Mouse (Mus musculus): ENCODE data around the gene Rbm41.

Rbm41 gene

DNA sequence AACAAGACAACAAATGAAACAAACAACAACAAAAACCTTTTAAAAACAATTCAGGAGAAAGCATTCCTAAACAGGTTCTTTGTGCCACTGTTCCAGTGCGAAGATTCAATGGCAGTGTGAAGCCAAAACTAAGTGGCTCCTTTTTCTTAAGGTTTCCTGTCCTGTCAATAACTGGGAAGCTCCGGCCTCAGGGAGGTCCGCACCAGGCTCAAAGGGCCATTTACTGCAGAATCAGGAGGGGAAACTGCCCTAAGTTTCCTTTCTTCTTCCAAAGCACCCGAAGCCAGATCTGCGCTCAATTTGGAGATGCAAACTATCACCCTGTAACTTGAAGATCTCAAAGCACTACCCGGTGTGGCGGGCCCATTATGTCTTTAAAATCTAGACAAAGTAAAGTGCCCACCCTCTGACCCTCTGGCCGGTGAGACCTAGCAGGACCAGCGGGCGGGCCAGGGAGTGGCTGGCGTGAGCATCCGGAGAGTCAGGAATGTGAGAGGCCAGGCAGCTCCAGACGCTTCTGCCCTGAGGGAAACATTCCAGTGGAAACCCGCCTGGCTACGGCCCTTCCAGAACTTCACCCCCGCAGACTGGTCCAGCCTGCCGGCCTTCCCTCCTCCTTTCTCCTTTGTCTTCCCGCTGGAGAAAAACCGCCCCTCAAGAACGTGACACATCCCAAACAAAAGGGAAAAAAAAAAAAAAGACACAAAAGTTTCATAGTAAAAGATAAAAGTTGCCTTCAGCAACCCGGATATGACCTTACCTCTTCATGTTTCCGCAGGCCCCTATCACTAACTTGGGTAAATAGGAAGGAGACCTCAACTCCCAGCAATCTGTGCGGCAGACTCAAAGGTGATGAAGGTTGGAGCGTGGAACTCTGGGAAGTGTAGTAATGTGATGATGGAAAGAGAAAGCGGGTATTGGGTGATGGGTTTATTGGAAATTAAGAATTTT is at the start of gene Rbm41:
Rbm41 (minus strand) TSS at position 856 of the 951 bp plus-strand sequence.
- DNase-seq: peak; percentile 95

DNA sequence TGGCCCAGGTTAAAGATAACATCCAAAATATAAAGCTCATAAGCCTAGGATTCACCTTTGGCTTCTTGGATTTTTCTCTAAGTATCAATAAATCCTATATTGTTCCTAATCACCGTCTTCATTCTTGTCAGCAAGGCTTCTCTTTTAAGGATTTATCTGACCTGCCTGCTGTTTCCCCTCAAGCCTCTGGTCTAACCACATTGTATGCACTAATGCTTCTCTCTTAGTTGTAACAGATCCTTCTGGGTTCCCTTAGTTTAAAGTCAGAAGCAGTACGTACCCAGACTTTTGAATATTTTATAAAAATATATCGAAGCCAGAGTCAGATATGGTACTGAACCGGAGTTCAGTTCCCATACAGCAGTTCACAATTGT is 283 bp upstream of the Rbm41 start:
- no peak for DNase-seq

DNA sequence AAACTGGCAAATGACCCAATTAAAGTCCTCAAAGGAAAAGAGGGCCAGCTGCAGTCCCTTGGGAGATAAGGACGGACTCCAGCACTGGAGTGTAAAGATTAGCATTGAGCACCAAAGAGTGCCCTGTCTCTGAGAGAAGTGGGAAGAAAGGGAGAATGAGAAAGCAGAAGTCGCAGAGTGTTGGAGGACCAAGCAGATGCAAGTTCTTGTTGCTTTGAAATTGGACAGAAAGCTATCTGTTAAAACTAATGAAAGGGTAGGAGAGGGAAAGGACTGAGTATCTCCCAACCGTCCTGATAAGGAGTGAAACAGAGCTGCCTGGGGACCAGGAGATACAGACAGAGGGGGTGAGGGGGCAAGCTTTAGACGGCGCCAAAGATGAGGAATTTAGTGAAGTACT is 16.3 kb downstream of the Rbm41 start:
- no peak for DNase-seq

DNA sequence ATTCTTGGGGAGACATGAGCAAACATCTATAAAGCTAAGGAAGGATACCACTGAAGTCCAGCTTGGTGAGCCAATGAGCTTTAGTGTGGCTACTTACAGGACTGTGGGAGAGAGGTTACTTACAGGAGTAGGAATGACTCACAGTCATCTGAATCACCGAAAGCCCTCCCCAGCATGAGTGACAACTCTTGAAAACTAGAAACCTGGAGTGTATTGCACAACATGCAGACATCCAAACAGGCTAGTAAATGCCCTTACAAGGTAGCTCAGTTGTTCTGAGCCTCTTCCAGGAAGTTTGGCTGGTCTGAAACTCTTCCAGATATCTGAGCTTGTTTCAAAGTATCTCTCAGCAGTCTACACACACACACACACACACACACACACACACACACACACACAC is 64.9 kb downstream of the Rbm41 start:
- no peak for DNase-seq

DNA sequence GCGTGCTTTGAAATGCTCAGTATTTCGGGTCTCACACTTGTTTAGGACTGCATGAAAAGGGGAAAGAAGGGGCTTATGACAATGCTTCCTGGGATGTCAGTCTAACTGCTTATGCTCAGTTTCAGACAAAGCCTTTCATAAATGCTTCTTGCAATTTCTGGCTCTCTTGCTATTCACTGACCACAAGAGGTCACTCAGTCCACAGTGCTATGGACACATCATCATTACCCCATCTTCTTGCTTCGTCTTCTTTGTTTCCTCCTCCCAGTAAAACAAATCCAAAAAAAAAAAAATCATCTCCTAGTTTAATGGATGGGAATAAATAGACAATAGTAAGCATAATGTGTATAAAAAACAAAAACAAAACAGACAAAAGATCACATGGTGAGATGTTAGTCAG is 65.9 kb downstream of the Rbm41 start:
- no peak for DNase-seq

DNA sequence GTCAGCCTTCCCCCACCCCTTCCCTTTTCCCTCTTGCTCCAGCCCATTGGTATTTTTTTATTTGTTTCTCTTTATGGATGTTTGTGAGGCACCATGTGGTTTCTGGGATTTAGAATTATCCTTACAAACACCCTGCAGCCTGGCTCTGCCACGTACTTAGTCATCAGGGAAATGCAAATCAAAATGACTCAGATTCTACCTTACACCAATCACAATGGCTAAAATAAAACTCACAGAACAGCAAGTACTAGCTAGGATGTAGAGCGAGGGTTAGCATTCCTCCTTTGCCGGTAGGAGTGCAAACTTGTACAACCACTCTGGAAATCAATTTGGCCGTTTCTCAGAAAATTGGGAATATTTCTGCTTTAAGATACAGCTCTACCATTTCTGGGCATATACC is 77.8 kb downstream of the Rbm41 start:
- no peak for DNase-seq

DNA sequence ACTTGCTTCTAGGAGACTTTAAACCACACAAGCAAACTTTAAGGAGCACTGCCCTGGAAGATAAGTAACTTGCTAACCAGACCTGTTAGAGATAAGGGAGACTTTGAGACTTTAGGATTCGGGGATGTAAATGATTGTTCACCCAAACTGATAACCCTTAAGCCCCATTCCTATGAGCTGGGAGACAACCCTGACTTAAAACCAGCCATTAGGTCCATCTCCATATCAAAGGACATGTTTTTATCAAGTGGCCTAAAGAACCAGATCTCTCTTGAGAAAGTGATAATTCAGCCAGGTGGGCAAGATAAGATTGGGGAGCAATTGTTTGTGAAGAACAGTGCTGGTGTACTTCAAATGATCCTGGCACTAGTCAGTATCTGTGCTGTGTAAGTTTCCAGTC is 107.0 kb downstream of the Rbm41 start:
- no peak for DNase-seq

DNA sequence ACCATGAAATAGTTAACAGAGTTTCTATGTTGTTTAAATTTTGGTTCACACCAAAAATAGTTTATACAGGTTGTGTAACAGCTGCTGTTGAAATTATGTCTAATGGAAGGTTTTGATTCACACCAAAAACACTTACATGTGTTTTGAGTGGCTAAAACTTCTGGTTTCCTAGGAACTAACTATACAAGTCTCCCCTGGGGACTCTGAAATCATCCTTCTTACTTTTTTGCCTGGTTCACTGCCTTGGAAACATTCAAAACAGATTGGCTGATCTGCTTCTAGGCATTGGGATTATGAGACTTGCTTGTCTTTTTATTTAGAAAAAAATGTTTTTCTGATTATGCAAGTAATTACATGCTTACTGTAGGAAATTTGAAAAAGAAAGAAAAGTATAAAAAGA is 115.2 kb downstream of the Rbm41 start:
- DNase-seq: no peak

DNA sequence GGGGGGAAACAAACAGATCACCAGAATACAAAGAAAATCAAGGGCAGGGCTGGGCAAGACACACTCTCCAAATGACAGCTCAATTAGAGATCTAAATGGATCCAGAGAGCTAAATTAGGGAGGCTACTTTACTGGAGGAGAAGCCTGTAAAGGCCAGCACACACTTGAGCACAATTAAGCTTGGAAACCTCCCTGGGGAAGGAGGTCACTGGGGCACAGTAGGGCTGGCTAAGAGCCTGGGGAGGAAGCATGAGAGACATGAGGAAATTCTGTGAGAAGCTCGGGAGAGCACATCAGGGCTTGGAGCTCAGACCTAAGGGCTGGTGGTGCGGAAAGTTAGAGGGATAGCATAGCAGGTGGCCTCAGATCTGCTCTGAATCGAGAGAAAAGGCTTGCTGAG is 120.5 kb downstream of the Rbm41 start:
- DNase-seq: peak; percentile 88

DNA sequence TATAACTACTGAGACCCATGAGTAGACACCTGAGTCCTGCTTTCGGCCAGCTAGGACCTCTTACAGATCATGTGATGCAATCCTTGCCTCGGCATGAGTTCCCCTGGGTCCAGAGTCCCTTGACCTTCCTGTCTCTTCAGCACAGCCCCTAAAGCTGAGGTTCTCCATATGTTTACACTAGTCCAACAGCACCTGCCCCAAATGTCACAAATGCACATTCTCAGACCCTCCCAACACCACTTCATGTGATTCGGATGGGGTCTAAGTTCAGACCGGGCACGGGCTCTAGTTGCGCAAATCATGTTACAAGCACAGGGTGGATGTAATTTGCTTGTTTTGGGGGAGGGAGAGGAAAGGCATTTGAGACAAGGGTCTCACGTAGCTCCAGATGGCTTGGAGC is 121.3 kb downstream of the Rbm41 start:
- no peak for DNase-seq

DNA sequence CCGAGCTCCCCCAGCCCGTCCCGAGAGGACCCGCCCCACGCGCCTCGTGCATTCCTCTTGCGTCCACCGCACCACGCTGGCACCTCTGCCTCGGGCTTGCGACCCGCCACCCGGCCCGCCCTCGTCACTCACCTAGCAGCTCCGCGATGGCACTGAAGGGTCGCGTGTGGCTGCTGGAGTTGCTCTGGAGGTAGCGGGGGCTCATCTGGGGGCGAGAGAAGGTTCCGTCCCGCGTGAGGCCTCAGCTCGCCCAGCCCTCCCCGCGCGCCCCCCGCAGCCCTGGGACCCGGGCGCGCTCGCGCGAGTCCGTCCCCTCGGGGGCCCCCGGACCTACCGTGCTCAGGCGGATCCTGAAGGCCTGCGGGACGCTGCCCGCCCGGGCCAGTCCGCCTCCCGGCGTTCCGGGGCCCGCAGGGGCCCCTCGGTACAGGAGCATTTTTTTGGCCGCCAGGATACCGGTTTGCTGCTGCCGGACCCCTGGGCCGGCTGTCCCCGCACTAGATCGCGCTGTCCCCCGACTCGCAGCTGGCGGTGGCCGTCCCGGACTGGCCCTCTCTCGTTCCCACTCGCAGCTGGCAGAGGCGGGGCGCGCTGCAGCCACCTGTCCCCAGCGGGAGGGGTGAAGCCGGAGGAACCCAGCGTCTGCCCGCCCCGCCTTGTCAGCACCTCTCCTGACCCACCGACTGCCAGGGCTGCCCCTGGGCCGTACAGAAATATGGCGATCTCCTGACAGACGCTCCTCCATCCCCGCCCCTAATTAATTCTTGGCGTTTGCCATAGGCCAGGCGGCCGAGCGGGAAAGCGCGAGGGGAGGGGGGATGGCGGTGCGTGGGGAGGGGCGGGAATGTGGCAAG is 127.2 kb downstream of the Rbm41 start, which contains the start of gene Morc4:
Morc4 (minus strand) TSS at position 740 of the 854 bp plus-strand sequence.
- DNase-seq: peak; percentile 98

DNA sequence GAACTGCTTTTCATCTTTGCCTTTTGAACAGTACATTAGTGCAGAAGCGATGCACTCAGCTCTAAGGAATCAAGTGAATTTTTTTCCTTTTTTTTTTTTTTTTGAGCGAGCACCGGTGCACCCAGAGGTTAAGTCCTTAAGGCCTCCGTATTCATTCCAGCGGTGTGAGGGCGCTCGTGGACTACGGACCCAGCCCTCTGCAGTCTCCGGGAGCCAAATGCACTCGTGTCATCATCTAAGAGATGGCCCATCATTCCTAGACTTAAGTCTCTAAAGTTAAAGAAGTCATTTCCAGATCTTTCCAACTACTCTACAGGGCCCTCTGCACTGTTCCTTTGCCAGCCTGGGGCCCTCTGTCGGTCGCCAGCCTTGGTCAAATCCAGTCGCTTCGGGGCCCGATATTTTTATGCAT is 128.1 kb downstream of the Rbm41 start:
- DNase-seq: peak; percentile 88

DNA sequence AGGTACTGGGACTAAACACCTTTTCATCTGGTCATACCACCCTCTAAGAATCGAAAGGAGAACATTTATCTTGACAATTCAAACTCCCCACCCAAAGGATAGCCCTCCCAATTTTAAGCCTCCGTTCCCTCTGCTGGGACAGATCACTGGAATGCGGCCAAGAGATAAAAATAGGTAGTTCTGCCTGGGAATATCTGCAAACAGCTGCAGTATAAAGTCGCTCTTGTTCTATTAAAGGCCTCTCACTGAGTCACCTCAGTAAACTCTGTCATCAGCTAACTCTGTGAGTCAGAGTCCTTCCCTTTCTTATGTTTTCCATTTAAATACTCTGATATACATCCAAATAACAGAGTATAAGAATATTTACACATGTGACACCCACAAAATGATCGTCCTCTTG is 139.0 kb downstream of the Rbm41 start:
- DNase-seq: no peak

DNA sequence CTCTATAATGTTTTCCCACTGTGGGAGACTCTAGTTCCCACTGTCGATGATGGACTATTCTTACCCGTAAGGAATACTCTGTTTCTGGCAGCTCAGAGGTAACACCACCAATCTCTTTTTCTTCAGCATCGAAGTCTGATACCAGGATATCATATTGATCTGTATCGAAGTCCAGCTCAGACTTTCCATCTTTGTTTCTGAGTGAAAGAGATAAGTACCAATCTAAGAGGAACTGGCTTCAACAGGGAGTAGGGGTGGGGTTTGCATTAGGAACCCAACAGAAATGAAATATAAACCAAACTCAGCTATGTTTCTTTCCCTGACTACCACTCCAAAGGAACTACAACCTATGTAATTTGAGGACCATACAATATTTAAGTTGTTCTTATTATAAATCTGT is 143.6 kb downstream of the Rbm41 start:
- DNase-seq: no peak

DNA sequence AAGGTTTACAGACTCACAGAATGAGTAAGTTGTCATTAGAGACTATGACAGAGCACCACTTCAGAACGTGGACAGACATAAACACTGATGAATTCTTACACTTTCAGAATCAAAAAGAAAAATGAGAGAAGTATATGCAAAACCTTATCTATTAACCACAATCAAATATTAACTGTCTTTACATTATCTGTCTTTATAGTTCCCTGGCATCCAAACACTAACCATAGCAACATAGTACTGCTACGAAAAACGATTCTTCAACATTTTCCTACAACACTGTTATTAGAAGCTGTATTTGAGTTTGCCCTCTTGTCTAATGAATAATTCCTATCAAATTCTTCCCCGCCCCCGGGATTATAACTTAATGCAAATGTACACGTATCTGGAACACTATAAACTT is 157.3 kb downstream of the Rbm41 start:
- DNase-seq: no peak
